Mouse (Mus musculus): ENCODE results near the gene Scgb1b30.
"Not testable (repeated sequence)": the region's sequence is repeated elsewhere in the genome, so short reads cannot be mapped to it uniquely, and the experiment has no call there.

The Scgb1b30 gene

GRCm38 (mm10) chr7:34094911-34095481 is at the start of gene Scgb1b30:
TSS of gene Scgb1b30 (plus strand) at chr7:34095431.
- no peak for DNase-seq (ENCODE audit: low spot score in 2 of 2)

- DNase-seq (ENCODE audit: low spot score in 2 of 2): not testable (repeated sequence)
Measured at GRCm38 (mm10) chr7:34068132-34068531, 27.1 kb upstream of the Scgb1b30 start.

DNA sequence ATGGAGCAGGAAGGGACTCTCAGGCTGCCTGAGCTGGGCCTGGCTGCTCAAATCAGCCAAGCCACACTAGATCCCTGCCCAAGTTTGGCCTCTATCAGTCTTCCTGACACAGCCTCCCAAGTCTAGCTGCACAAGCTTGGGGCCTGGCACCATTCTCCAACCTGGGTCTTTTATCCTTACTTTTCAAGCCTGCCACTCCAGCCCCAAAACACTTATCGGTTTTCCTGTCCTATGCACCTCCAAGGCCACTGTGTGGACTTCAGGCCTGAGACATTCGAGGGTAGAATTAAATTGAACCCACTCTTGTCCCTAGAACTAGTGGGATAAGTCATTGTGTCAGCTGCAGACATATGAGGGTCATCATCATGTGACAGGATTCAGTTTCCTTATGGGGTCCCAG is 4.8 kb downstream of the Scgb1b30 start:
- DNase-seq (ENCODE audit: low spot score in 2 of 2): no peak

DNA sequence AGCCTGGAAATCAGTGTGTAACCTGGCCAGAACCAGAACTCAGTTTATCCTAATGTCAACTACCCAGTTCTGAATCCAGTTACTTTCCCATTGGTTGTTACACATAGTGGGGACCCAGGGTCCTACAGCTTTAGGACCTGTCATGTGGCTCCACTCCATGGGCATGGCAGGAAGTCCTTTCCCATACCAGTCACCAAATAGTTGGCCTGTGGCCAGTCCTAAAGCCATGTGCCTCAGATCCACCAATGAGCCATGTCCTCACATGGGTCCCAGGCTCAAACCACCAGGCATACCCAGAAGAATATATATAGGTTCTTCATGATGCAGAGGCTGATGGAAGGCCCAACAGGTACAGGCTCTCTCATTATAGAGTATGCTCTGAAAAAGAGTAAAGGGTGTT is 6.0 kb downstream of the Scgb1b30 start:
- no peak for DNase-seq (ENCODE audit: low spot score in 2 of 2)

DNA sequence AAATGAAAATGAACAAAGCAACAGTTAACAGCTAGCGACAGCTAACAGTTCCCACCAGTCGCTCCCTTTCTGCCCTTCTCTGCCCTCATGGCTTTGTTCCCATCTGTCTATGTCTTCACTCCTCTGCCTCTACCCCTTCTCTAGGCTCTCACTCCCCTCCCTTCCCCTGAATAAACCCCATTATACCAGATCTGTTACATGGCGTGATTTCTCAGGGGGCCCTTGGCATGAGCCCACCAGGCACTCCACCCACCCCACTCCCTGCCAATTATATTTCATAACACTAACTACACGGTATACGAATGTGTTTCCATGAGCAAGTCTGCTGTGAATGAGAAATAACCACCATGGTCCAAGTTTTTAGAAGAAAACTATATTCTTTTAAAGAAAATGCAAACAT is 14.0 kb downstream of the Scgb1b30 start:
- DNase-seq (ENCODE audit: low spot score in 2 of 2): no peak

DNA sequence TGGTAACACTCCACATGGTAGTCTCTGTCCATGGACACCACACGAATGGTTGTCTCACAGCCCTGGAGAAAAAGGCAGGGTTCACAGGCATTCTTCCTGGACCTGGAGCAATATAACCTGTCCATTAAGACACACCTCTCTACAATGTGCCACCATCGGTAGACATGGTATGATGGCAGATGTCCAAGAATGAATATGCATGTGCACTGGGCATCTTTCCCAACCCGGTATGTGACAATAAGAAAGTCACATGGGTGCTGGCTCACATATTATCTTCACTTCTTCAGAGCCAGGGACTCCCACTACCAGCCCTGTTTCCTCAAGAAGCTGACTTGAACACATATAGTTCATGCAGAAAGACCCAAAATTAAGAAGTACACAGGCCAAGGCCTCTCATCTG is 21.4 kb downstream of the Scgb1b30 start:
- DNase-seq (ENCODE audit: low spot score in 2 of 2): no peak

- DNase-seq (ENCODE audit: low spot score in 2 of 2): not testable (repeated sequence)
Measured at GRCm38 (mm10) chr7:34120636-34121035, 25.4 kb downstream of the Scgb1b30 start.

DNA sequence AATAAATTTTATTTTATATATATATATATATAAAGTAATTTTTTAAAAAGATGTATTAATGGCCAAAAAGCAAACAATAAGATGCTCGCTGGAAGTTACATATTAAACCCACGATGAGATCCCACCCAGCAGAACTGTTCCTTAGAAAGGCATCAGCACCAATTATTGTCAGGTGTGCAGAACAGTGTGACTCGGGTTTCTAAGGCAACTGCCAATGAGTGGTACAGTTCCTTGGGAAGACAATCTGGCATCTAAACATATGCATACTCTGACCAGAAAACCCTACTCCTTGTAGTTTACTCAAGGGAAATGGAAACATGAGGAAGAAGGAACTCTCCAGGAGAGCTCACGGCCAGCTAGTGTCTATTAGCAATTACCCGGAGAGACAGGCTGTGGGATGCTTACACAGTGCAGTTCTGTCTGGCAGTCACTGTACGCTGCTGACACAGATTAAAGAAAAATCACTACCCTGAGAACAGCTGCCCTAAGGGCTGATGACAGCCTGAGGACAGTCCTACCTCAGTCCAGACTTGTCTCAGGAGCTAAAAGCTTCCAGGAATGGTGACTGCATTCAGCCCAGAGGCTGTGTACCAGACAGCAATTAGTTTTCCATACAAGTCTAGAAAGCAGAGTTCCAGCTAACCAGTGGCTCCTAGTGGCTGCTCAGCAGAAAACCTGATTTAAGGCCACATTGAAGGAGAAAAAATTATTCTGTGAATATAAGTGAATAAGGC is 27.9 kb downstream of the Scgb1b30 start:
- DNase-seq (ENCODE audit: low spot score in 2 of 2): no peak

- DNase-seq (ENCODE audit: low spot score in 2 of 2): no peak
Measured at GRCm38 (mm10) chr7:34125346-34125745, 30.1 kb downstream of the Scgb1b30 start.

DNA sequence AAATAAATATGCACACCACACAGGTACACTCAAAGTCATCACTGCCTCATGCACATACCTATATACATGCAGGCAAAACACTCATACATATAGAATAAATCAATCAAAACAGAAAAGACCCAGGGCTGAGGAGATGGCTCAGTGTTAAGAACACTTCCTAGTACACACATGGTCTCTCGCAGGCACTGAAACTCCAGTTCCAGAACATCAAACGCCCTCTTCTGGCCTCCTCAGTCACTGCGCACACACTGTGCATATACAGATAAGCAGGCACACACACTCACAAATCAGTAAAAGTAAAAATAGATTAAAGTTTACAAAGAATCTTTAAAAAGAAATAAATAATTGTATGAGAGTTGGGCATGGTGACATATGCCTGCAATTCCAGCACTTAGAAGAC is 31.1 kb downstream of the Scgb1b30 start:
- no peak for DNase-seq (ENCODE audit: low spot score in 2 of 2)

DNA sequence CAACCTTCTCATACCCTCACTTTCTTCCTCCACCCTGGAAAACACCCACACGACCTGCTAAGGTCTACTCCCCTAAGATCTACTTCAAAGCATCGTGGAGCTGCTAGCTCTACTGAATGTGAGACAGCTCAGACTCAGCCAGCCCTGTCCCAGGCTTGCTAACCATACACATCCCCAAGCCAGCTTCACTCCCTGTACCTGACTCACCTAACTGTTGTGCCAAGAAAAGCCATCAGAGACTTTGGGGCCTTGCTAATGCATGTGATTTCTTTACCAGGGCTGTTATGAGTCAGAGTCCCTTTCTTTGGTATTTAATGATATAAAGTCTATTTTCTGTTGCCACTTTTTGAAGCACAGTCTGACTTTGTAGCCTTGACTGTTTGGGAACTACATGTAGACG is 35.9 kb downstream of the Scgb1b30 start:
- DNase-seq (ENCODE audit: low spot score in 2 of 2): no peak

GRCm38 (mm10) chr7:34131959-34132354 is 36.7 kb downstream of the Scgb1b30 start:
- no peak for DNase-seq (ENCODE audit: low spot score in 2 of 2)

- DNase-seq (ENCODE audit: low spot score in 2 of 2): no peak
Measured at GRCm38 (mm10) chr7:34132355-34133079, 37.3 kb downstream of the Scgb1b30 start.

GRCm38 (mm10) chr7:34133117-34133762 is 38.0 kb downstream of the Scgb1b30 start, which contains the start of gene Wtip:
TSS of gene Wtip (minus strand) at chr7:34133268.
- peak; percentile 37 to 61 for DNase-seq (ENCODE audit: low spot score in 2 of 2)

GRCm38 (mm10) chr7:34134336-34134735 is 39.1 kb downstream of the Scgb1b30 start:
- DNase-seq (ENCODE audit: low spot score in 2 of 2): no peak

GRCm38 (mm10) chr7:34139493-34139892 is 44.3 kb downstream of the Scgb1b30 start:
- DNase-seq (ENCODE audit: low spot score in 2 of 2): no peak

- DNase-seq (ENCODE audit: low spot score in 2 of 2): no peak
Measured at GRCm38 (mm10) chr7:34141123-34141522, 45.9 kb downstream of the Scgb1b30 start.

DNA sequence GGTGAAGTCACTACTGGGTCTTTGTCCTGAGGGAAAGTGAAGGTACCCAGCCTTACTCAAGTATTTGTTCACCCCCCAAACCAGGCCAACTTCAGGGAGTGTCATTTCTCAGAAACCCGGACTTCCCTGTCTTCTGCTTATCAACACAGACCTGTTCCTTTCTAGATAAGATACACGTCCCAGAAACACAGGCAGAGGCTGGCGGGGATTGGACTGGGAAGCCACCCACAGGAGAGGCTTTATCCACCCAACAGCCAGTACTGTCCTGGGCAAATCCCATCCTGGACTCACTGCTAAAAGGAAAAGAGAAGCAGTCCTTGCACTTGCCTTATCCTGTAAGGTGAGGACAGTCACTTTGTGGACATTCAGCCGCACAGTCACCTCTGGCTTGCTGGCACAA is 52.0 kb downstream of the Scgb1b30 start:
- no peak for DNase-seq (ENCODE audit: low spot score in 2 of 2)

Data from urinary bladder, adult 18-20 months (tissue).